24 mouse cellular contexts compared by ENCODE assay signal in genomic region chr2:73978072-73978471, GRCm38 (mm10).
A peak's percentile ranks its signal among the peaks of the same experiment; 100 is the strongest.
DNase-seq lines count a peak whose midpoint lies in the region; ATAC-seq and TF ChIP-seq lines count a peak whose summit lies in the region.
"Had no signal": no experiment of that assay in that cellular context is flagged by ENCODE, and none has a peak within 500 bp of the region (broad histone marks: within the 10 kb centered on the region; RNA-seq: fewer than 3 reads in every experiment).

No protein-coding gene starts in this region.

- no peaks in the 10 kb centered on the region for H3K9me3 ChIP-seq in kidney, embryonic 16.5 days (ENCODE audit: low read length)
- no peaks in the 10 kb centered on the region for H3K9me3 ChIP-seq in embryonic facial prominence, embryonic 10.5 days
- no peaks in the 10 kb centered on the region for H3K9me3 ChIP-seq in limb, embryonic 10.5 days (replicated peaks)
- H3K9me3 ChIP-seq in liver, embryonic 11.5 days (ENCODE audit: control insufficient read depth, low read length) = no peaks in the 10 kb centered on the region
- H3K9me3 ChIP-seq: hindbrain, embryonic 10.5 days; neural tube, embryonic 15.5 days had no signal

- TF ChIP-seq CTCF in thymus, adult 2 months (IDR thresholded peaks at IDR 0.05; ENCODE audit: borderline replicate concordance, control insufficient read depth, extremely low read depth, insufficient read depth, low read length, poor library complexity) = no peak

- ATAC-seq in kidney, embryonic 16.5 days (ENCODE audit: low FRiP score, low TSS enrichment) = no peak
- no peak for ATAC-seq in liver, embryonic 11.5 days (replicated peaks; ENCODE audit: low FRiP score)
- ATAC-seq: CD4-positive, CD25-positive, alpha-beta regulatory T cell, adult 4 months; intestine, postnatal 0 days; liver, postnatal 0 days; lung, postnatal 0 days had no signal

- no peak for DNase-seq in kidney, adult 9 months
- peak; percentile 58 for DNase-seq in embryonic facial prominence, embryonic 10.5 days (ENCODE audit: low spot score)
- peak; percentile 59 for DNase-seq in limb, embryonic 10.5 days (ENCODE audit: low spot score)
- DNase-seq in mesoderm, embryonic 11.5 days (ENCODE audit: low read depth, low spot score) = peak; percentile 53
- no peak for DNase-seq in thymus, adult 2 months
- DNase-seq in spleen, adult 12 weeks (ENCODE audit: low spot score) = no peak
- DNase-seq in liver, embryonic 11.5 days (ENCODE audit: low spot score) = no peak
- DNase-seq: adrenal gland, adult 2 months; cerebellum, adult 11 months; cerebellum, adult 9-11 months; gastrocnemius, postnatal 10 days; liver, postnatal 0 days; thymus, postnatal 14 days had no signal

- no peaks in the 10 kb centered on the region for H3K4me1 ChIP-seq in kidney, embryonic 16.5 days (ENCODE audit: insufficient read depth, low read length)
- H3K4me1 ChIP-seq in embryonic facial prominence, embryonic 10.5 days = peaks cover 24% of the 10 kb centered on the region
- H3K4me1 ChIP-seq in limb, embryonic 10.5 days = peaks cover 75% of the 10 kb centered on the region
- no peaks in the 10 kb centered on the region for H3K4me1 ChIP-seq in thymus, adult 2 months (replicated peaks; ENCODE audit: control insufficient read depth, insufficient read depth, low read length)
- no peaks in the 10 kb centered on the region for H3K4me1 ChIP-seq in liver, embryonic 11.5 days (replicated peaks; ENCODE audit: control insufficient read depth, insufficient read depth, low read length)

- WGBS in kidney, embryonic 16.5 days = 16% methylated on average over 15 of the region's 15 CpGs
- 29% methylated on average over 15 of the region's 15 CpGs for WGBS in embryonic facial prominence, embryonic 10.5 days
- 14% methylated on average over 15 of the region's 15 CpGs for WGBS in limb, embryonic 10.5 days
- WGBS in thymus, adult 2 months = 93% methylated on average over 15 of the region's 15 CpGs
- 84% methylated on average over 15 of the region's 15 CpGs for WGBS in liver, embryonic 11.5 days

- H3K9ac ChIP-seq in kidney, embryonic 16.5 days (replicated peaks; ENCODE audit: low read length) = no peak overlapping the region
- H3K9ac ChIP-seq in liver, embryonic 11.5 days (ENCODE audit: low read depth, low read length) = no peak overlapping the region
- H3K9ac ChIP-seq: liver, postnatal 0 days; neural tube, embryonic 15.5 days had no signal

- peak overlapping the region; percentile 5; the same call in 1 of the 2 replicates for H3K4me2 ChIP-seq in kidney, embryonic 16.5 days (replicated peaks; ENCODE audit: low read depth, low read length)
- no peak overlapping the region for H3K4me2 ChIP-seq in liver, embryonic 11.5 days
- H3K4me2 ChIP-seq: heart, embryonic 11.5 days; midbrain, embryonic 11.5 days; neural tube, embryonic 15.5 days had no signal

- H3K4me3 ChIP-seq in kidney, embryonic 16.5 days (ENCODE audit: low read length) = no peak overlapping the region
- 0 out of 2 replicates have a peak overlapping the region, but pooled peaks have one; percentile 21 for H3K4me3 ChIP-seq in embryonic facial prominence, embryonic 10.5 days
- peak overlapping the region; percentile 27 for H3K4me3 ChIP-seq in limb, embryonic 10.5 days
- H3K4me3 ChIP-seq in thymus, adult 2 months (ENCODE audit: control insufficient read depth, insufficient read depth, low read length) = no peak overlapping the region
- H3K4me3 ChIP-seq in liver, embryonic 11.5 days (ENCODE audit: low read depth, low read length) = no peak overlapping the region
- H3K4me3 ChIP-seq: hindbrain, embryonic 10.5 days; neural tube, embryonic 15.5 days had no signal

- H3K27ac ChIP-seq in kidney, embryonic 16.5 days (ENCODE audit: low read length) = no peak overlapping the region
- H3K27ac ChIP-seq in embryonic facial prominence, embryonic 10.5 days (replicated peaks) = no peak overlapping the region
- 0 out of 2 replicates have a peak overlapping the region, but pooled peaks have one; percentile 19 for H3K27ac ChIP-seq in limb, embryonic 10.5 days
- H3K27ac ChIP-seq in thymus, adult 2 months (ENCODE audit: control insufficient read depth, insufficient read depth, low read length) = no peak overlapping the region
- no peak overlapping the region for H3K27ac ChIP-seq in liver, embryonic 11.5 days (ENCODE audit: low read depth, low read length)
- H3K27ac ChIP-seq: hindbrain, embryonic 10.5 days; kidney, postnatal 0 days; macrophage; neural tube, embryonic 15.5 days; stomach, postnatal 0 days had no signal

- no peak for TF ChIP-seq POLR2A in thymus, adult 2 months (IDR thresholded peaks at IDR 0.05; ENCODE audit: control insufficient read depth, extremely low read depth, insufficient read depth, low read length, poor library complexity)

- peaks cover 13% of the 10 kb centered on the region; the same call in 1 of the 2 replicates for H3K27me3 ChIP-seq in kidney, embryonic 16.5 days (ENCODE audit: insufficient read depth, low read length)
- H3K27me3 ChIP-seq in embryonic facial prominence, embryonic 10.5 days (replicated peaks; ENCODE audit: low read depth, poor library complexity, severe bottlenecking) = peaks cover 52% of the 10 kb centered on the region
- H3K27me3 ChIP-seq in limb, embryonic 10.5 days (ENCODE audit: low read depth, poor library complexity, severe bottlenecking) = peaks cover 44% of the 10 kb centered on the region; the same call in 1 of the 2 replicates
- no peaks in the 10 kb centered on the region for H3K27me3 ChIP-seq in thymus, adult 2 months (ENCODE audit: control insufficient read depth, insufficient read depth, low read length)
- no peaks in the 10 kb centered on the region for H3K27me3 ChIP-seq in liver, embryonic 11.5 days (replicated peaks; ENCODE audit: control insufficient read depth, insufficient read depth, low read length)

- H3K36me3 ChIP-seq in kidney, embryonic 16.5 days (ENCODE audit: insufficient read depth, low read length) = no peaks in the 10 kb centered on the region
- no peaks in the 10 kb centered on the region for H3K36me3 ChIP-seq in embryonic facial prominence, embryonic 10.5 days (replicated peaks)
- no peaks in the 10 kb centered on the region for H3K36me3 ChIP-seq in limb, embryonic 10.5 days
- H3K36me3 ChIP-seq in thymus, adult 2 months (ENCODE audit: control insufficient read depth, insufficient read depth, low read length) = no peaks in the 10 kb centered on the region
- H3K36me3 ChIP-seq in liver, embryonic 11.5 days (ENCODE audit: control insufficient read depth, insufficient read depth, low read length) = no peaks in the 10 kb centered on the region
- H3K36me3 ChIP-seq: hindbrain, embryonic 10.5 days; neural tube, embryonic 15.5 days had no signal

Comparison
In these comparisons a context has a peak if more than half of its experiments do, and no peak if none do; other contexts are left out.
1. H3K4me3 ChIP-seq: peak in embryonic facial prominence, embryonic 10.5 days (single experiment) and limb, embryonic 10.5 days (single experiment); none in kidney, embryonic 16.5 days (single experiment), thymus, adult 2 months (single experiment) and liver, embryonic 11.5 days (single experiment).
2. DNase-seq: peak in embryonic facial prominence, embryonic 10.5 days (single experiment), limb, embryonic 10.5 days (single experiment) and mesoderm, embryonic 11.5 days (single experiment); none in kidney, adult 9 months (single experiment), thymus, adult 2 months (single experiment), spleen, adult 12 weeks (single experiment) and liver, embryonic 11.5 days (single experiment).